Mouse (Mus musculus) adipocyte (in vitro differentiated cells): ENCODE data around the gene Tnfrsf11a.
"Not testable (repeated sequence)": the region's sequence is repeated elsewhere in the genome, so short reads cannot be mapped to it uniquely, and the experiment has no call there.

Experiments used
- DNase-seq: peaks from one replicate; pipeline ENCODE4 v3.0.0-alpha.2; 2016; ENCODE audit warnings: low spot score

The Tnfrsf11a gene

DNA sequence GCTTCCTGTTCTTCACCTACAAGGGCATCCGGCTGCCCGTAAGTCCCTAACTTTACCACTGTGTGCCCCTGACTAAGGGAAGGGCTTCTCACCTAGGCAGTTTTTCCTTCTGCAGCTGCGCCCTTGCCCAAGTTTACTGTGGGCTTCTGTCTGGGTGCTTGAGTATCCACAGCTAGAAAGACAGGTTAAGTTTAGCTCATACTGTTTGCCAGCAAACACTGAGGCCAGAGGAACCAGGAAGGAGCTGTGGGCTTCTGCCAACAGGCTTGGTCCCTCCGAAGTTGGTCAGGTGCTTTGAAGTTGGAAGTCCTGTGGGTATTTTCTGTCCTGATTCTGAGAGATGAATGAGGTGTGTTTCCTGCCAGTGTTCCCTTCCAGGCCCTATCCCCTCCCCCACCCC is 4.6 kb downstream of the Tnfrsf11a start:
- no peak for DNase-seq

DNA sequence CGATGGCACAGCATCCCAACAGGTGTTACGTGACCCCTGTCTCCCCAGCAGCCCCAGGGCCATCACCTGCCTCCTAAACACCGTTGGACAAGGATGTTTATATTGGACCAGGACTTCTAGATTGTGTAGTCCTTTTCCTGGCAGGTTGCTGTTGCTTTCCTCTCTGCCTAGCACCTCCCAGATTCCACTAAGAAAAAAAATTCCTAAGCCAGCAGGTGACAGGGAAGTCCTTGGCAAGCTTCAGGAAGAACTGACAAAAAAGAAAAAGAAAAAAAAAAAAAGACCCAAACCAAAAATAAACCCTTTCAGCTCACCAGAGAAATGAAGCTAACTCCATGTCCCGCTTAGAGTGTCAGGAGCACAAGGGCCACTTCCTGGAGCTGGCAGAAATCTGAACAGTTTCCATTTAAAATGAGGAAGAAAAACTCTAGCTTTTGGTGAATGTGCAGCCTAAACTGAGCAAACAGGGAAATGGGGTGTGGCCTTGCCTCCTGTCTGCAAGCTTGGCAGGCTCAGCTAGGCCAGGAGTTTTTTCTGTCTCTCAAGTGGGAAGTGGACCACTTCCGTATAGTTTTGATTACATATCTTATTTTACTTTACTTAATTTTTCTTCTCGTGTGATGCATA is 6.3 kb downstream of the Tnfrsf11a start:
- no peak for DNase-seq

DNA sequence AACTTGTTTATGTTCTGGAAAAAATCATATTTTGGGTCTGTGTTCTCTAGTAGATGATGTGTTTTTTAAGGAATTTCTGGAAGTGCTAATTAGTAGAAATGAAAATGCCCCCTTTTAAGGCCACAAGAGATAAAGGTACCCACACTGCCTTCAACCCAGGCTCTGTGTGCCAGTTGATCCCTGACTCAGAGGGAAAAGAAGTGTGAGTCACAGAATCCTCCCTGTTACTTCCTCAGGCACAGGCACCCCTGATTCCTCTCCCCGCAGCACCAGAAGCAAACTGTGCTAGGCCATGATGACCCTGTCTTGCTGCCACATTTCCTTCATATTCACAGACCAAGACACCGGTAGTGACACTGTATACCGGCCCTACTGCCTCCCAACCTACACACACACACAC is 9.6 kb downstream of the Tnfrsf11a start:
- DNase-seq = no peak

DNA sequence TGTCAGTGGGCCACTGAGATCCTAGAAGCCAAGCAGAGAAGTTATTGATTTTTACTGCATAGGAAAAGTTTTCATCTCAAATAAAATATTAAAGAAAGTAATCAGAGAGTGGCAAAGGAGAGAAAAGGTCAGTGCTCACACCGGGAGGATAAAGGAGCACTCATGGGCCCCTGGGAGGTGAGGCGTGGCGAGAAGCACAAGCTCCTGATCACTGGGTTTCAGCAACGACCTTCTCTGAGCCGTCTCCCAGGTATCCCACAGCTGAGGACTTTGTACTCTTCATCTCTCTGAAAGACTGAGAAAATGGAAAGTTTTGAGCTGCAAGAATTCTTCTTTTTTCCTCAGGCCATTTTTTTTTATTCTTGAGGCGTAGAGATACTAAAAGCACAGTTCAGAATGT is 14.2 kb downstream of the Tnfrsf11a start:
- DNase-seq = no peak

DNA sequence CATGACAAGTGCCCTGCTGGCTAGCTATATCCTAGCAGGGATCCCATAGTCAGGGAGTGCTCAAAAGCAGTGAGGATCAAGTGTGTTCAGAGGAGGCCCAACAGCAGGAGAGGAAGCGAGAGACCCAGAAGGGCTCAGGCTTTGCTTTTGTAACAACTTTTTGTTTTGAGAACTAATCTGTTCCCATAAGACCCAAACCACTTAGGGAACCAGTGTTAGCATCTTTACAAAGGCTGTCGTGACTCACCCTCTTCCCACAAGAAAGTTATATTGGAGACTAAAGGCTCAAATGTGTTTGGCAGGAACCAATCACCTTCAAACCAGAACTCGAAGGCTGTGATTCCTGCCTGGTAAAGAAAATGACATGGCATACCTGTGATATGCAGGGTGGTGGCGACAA is 15.2 kb downstream of the Tnfrsf11a start:
- no peak for DNase-seq

DNA sequence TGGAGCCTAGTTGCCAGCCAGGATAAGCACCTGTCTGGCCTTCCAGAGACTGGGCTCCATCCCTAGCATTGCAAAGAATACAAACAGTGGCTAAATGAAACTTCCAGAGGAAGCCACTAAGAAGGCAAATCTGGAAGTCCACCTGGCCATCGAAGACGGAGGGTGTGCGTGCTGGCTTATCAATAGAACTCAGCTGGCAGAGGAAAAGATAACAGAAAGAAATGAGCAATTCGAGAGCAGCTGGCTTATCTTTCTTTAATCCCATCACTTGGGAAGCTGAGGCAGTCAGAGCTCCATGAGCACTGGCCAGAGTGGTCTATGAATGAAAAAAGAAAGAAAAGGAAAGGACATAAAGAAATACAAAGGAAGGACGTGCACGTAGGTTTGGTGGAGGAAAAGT is 20.1 kb downstream of the Tnfrsf11a start:
- DNase-seq = no peak

DNA sequence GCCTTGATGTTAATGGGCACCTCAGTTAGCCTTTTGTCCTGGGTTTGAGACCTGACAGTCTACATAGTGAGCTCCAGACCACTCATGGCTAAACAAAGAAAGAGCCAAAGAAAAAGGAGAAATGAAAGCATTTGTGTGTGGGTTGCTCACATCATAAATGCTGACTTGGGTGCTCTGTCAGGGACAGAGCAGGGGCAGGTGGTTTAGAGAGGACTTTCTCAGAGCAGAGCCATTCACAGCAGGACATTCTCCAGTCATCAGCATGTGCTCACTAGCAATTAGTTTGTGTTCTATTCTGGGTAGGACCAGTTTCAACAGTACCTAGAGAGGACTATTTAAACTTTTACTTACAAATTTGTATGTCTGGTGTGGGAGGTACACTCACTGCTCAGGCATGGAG is 20.7 kb downstream of the Tnfrsf11a start:
- DNase-seq = no peak

DNA sequence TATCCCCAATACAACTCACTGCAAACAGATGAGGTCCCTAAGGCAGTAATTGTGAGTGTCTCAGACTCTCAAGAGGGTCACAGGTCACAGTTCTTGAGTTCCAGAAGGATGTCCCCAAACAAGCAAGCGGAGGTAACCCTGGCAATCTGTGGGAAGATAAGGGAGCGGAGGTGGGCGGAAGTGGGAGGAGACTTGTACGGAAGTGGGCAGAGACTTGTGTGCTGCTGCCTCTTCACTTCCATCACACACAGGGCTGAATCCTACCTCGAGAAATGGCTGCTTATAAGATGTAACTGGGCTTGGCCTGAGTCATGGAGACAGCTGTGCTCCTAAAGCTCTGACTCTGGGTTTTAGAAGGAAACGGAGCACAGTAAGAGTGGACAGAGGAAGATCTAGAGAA is 22.4 kb downstream of the Tnfrsf11a start:
- DNase-seq = no peak

DNA sequence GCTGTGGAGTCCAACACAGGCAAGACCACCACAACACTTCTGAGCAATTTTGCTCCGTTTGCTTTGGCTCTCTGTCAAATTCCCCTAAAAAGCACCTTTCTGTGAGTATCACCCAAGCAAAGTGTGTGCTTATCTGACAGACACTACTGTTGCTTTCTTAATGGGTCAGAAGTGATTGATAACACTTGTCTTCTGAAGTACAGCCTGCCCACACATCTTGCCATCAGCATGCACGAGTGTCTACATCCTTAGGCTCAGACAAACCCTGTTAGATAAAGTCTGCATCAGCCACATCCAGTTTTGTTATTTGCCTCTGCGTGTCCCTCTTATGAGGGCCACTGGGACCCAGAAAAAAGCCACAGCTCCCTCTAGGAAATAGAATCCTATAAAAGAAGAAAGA is 23.8 kb downstream of the Tnfrsf11a start:
- no peak for DNase-seq

DNA sequence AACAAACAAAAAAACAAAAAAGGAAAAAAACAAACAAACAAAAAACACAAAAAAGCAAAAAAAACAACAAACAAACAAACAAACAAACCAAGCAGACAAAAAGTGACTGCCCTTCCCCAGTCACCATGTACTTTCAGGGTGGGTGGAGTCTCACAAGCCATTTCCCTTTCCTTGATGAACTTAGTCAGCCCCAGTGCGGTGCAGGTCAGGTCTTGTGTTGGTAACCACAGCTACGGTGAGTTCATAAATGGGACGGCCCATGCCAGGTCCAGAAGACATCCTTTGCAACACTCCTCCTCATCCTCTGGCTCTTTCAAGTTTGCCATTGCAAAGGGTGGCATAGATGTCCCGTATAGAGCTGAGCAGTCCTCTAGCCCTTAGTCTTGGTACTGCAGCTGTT is 25.0 kb downstream of the Tnfrsf11a start:
- DNase-seq = no peak

DNA sequence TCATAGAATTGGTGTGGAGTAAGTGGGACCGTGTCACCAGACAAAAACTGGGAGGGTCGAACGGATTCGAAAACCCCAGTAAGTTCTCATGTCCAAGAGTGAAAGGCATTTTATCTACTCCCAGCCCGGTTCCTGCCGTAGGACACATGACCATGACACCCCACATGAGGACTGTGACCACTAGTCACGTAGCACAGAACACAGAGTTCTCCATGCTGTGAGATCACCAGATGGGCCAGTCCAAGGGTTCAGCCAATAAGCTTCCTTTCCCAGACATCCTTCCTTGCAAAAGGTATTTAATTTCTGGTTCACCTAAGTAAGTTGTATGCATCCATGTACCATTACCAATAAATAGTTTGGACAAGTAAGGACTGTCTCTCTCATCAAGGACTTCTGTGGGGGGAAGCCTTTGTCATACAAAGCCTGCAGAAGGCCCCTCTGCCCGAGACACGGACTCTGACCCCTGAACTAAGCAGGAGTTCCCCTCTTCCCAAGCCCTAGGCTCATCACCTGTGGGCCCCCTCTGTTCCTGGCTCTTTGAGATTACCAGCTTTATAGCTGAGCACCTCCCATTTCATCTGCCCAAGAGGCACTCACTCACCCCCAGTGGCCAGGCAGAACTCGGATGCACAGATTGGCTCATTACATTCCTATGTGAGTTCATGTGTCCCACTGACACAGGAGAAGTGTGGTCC is 26.7 kb downstream of the Tnfrsf11a start:
- DNase-seq = no peak

DNA sequence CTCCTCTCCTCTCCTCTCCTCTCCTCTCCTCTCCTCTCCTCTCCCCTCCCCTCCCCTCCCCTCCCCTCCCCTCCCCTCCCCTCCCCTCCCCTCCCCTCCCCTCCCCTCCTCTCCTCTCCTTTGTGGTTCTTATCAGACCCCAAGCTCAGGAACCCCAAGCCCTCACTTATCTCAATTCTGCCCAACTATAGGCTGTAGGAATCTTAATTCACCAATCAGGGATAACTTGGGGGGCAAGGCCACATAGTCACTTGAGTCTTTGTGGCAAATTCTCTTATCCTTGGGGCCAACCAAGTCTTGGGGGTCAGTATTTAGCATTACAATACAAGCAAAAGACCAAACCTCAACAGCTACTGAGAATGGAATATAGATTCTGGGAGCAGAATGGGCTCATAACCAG is 31.5 kb downstream of the Tnfrsf11a start:
- not testable (repeated sequence) for DNase-seq

DNA sequence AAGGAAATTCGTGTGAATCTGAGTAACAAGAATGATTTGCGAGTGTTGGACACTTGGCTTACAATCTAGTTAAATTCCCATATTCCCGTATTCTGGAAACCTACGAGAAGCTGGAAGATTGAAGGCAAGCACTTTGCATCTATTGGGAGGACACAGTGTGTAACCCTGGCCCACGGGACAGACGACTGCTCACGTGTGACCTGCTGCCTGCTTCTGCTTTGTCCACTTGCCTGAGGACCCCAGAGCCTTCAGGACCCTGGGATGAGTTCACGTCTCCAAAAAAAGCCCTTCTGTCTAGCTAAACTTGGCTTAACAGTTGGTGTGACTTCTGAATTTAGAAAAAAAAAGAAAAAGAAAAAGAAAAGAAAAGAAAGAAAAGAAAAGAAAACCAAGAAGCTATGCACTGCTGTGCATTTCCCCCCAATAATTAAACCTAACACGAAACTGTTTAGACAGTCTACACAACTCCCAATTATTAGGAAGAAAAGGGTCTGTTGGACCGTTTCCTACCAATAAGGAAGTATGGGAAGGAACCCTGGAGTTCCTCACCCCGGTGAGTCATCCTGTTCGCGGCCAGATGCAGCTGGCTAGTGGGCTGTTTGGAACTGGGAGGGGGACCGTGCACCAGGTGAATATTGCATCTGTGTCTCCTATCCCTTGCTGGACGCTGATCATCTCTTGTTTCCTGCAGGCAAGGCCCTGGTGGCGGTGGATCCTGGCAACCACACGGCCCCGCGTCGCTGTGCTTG is 32.6 kb downstream of the Tnfrsf11a start:
- DNase-seq = no peak

DNA sequence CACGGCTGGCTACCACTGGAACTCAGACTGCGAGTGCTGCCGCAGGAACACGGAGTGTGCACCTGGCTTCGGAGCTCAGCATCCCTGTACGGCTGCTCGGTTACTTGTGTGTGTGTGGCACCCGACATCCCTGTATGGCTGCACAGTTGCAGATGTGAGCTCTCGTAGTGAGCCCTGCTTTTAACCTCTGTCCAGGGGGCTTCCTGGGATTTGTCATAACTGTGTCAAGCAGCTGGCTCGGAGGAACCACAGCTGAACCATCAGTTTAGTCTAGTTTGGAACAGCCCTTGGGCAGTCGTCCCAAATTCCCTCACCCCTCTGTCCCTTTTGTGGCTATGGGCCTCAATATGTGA is 33.2 kb downstream of the Tnfrsf11a start:
- no peak for DNase-seq

DNA sequence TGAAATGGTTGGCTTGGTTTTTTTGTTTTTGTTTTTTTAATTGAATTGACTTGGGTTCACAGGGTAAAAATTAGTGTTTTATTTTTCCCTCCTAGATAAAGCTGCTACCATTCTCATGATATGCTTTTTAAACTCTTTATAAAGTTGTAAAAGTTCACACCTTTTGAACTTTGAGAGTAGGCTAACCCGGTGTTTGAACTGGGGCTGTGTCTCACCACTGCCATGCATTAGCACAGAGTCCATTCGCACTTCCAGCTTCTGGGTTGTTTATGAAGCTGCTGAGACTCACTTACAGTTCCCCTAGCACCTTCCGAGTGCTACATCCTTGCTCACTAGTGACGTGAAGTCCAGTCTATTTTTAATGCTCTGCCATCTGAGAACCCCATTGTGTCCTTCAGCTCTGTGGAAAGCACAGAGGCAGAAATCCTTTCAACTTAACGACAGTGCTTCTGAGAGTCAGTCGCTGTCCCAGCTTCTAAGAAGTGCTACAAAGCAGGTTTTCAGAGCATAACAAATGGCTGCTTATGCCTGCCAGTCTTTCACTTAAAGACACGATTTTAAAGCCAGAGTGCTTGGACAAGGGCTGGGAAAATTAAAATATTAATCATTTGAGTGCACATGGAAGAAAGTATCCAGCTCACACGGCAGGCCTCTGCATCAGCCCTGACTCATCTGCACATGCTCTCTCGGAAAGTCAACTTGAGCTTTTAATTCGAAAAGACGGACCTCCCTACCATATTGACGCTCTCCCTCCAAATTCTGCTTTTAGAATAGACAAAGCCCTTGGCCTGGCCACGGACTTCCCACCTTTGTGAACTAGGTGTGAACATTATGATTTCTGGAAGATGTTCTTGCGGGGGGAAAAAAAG is 34.1 kb downstream of the Tnfrsf11a start:
- DNase-seq = no peak

DNA sequence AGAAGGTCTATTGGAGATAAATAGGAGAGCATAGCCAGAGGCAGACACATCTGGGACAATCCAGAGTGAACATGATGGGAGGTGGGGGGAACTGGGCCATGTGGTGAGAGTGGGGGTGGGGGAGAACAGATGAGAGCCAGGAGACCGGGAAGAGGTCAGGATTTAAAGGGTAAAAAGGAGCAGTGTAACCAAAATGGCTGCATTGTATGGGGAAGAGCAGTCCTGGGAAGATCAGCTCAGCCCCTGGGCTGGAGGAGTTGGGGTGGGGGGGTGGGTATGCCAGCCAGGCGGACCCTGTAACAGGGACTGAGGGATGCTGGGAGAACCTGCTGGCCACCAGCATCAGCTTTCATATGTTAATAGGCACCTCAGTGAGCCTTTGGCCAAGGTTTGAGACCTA is 34.8 kb downstream of the Tnfrsf11a start:
- DNase-seq = no peak

DNA sequence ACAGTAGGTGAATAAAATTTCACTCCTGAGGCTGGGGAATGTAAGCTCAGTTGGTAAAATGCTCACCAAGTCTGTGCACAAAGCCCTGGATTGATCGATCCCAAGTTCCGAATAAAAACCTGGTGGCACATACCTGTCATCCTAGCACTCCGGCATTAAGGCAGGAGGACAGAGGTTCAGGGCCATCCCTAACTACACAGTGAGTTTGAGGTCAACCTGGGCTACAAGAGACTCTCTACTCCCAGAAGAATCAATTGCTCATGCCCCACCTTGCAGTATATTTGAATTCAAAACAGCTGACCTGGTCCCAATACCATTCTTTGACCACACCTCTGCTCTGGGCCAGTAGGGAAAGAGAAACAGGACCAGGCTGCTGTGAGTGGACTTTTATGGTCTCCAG is 35.2 kb downstream of the Tnfrsf11a start:
- no peak for DNase-seq

DNA sequence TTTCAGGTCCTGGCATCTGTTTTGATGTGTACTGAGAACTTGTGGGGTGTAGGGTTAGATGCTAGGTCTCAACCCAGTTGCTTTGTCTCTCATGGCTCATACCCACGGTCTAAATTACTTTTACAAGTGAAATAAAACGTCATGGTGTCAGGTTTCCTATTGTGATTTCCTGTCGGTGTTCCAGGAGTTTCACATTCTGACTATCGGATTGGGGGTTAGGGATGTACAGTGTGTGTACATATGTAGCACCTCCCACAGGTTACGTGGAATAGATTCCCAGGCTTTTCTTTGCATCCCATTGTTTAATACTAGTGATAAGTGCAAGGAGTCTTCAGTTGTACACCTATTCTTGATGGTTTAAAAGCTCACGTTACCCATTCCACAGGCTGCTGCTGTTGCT is 38.5 kb downstream of the Tnfrsf11a start:
- no peak for DNase-seq

DNA sequence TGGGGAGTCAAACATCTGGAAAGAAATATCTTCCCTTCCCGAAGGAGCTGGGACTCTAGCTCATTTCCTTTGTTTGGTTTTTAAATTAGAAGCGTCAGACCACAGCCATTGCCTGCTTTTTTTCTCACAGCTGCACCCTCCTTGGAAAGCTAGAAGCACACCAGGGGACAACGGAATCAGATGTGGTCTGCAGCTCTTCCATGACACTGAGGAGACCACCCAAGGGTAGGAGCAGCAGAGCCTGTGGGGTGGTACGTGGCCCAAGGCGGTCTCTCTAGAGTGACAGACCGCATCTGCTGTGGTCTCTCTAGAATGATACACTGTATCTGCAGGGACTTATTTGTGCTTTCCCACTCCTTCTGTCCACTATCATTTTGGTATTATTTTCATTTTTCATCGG is 39.2 kb downstream of the Tnfrsf11a start:
- DNase-seq = no peak

DNA sequence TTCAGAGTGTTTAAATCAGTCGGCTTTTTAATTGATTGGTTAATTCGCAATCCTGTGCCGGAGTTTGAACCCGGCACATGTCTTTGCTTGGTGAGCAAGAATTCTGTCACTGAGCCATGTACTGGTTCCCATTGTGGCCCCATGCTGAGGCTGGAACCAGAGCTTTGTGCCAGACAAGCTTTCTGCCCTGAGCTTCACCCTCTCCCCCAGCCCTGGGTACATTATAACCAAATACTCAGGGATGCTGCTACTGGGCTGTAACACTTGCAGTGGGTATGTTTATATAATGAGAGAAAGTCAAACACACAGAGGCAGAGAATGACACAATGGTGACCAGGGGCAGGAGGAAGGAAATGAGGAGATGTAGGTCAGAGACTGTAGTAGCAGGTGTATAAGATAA is 43.8 kb downstream of the Tnfrsf11a start:
- no peak for DNase-seq

DNA sequence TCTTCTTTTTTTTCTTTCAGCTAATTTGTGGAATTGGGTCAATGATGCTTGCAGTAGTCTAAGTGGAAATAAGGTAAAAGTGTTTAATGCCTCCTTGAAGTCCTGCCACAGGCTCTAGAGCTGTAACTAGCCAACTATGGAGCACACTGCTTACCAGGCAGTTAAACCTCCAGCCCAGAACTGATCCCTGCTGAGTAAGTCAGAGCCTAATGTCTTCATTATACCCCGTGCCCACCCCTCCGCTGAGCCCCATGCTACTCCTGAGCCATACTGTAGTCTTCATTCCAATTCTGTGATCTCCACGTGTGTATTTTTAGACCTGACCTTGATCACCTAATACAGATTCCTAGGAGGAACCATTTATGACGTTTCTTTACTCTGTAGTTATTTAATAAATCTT is 44.5 kb downstream of the Tnfrsf11a start:
- no peak for DNase-seq

DNA sequence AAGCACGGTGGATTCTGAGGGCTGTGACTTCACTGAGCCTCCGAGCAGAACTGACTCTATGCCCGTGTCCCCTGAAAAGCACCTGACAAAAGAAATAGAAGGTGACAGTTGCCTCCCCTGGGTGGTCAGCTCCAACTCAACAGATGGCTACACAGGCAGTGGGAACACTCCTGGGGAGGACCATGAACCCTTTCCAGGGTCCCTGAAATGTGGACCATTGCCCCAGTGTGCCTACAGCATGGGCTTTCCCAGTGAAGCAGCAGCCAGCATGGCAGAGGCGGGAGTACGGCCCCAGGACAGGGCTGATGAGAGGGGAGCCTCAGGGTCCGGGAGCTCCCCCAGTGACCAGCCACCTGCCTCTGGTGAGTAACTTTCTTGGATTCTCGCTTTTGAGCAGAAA is 46.9 kb downstream of the Tnfrsf11a start:
- no peak for DNase-seq
